Mouse (Mus musculus): ENCODE measurements around the gene Olfr1504.
"Not testable (repeated sequence)": the region's sequence is repeated elsewhere in the genome, so short reads cannot be mapped to it uniquely, and the experiment has no call there.

Olfr1504 gene

DNA sequence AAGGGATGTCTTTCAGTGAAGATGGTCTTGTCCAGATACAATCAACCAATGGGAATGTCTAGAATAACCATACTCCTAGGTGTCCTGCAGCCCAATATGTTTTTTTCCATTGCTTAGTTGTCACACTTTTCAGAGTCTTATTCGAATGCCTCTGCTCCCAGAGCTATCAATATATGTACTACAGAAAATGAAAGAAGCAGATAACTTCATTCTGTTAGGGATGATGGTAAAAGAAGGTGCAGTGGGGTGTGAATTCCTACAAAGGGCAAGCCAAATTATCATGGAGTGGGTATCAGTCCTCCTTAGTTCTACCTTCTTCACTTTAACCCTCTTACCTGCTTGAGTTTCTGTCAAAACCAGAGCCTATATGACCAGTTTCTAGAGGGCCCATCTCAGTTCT is at the start of gene Olfr1504:
Gene Olfr1504, minus strand, starts transcription at position 101 of the 400 bp plus-strand sequence.
- DNase-seq = no peak

DNA sequence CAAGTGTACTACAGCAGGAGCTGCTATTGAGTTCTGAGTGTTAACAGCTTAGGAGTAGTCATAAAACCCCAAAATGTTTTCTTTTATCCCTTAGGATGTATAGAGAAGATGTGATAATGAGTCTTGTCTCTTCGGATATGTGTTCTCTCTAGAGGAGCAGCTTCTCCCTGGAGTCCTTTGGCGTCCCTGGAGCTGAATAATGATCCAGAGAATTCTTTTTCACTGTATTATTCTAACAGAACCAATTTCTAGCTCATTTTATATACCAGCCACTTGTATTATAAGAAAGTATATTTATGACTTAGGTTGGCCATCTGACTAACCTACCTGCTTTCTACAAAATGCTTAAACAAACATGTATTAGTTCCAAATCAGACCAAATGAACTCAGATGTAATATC is 15.5 kb upstream of the Olfr1504 start, which contains the start of gene Olfr1505:
Gene Olfr1505, plus strand, starts transcription at position 301 of the 400 bp plus-strand sequence.
- DNase-seq = no peak

DNA sequence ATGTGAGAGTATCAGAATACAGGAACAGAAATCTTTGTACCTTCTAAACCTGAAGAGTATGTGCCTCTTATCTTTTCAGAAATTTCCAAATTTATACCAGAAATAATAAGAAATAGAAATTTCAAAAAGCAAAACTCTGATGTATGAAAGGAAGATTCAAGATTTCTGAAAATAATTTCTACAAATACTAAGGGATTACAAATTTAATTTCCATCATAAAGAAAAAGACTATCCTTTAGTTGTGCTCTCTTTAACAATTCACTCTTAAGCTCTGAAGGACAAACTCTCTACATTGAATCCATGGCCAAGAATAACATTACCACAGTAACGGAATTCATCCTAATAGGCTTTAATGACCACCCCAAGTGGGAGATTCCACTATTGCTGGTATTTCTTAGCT is 36.2 kb downstream of the Olfr1504 start, which contains the start of gene Olfr1502:
Gene Olfr1502, plus strand, starts transcription at position 301 of the 400 bp plus-strand sequence.
- DNase-seq = no peak

DNA sequence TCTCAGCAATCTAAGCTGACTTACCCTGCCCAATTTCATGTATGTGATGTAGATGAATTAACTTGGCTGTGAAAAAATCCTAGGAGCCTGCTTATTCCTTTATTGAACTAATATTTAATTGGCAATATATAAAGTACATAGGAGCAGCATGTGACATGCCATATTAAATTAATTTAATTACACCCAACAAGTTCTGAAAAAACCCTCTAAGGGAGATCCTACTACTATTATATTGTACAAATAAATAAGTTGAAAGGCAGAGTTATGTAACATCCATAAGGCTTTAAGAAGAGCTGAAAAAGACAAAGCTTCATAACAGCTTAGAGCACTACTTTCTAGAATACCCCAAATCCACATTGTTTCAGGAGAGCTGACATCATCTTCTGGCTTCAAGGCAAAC is 47.1 kb downstream of the Olfr1504 start, which contains the start of gene Olfr1501:
Gene Olfr1501, minus strand, starts transcription at position 101 of the 400 bp plus-strand sequence.
- not testable (repeated sequence) for DNase-seq

Data from kidney, postnatal 4 days (tissue).